Mouse (Mus musculus) cortical plate, adult 2 months (tissue): ENCODE data around the gene Barhl2.

ENCODE experiments used
- CTCF ChIP-seq: fragments of 200-500 bp; IDR thresholded peaks from 2 replicates; pipeline ENCODE4 v1.5.1; 2011; ENCODE audit warnings: mild to moderate bottlenecking, control low read depth, low read length; ENCODE audit not compliant: insufficient read depth; ENCODE audit errors: extremely low read depth
- POLR2A ChIP-seq: fragments of 200-500 bp; IDR thresholded peaks from 2 replicates; pipeline ENCODE4 v1.6.1; 2011; ENCODE audit warnings: mild to moderate bottlenecking, low read length, control low read depth; ENCODE audit not compliant: insufficient read depth; ENCODE audit errors: extremely low read depth

DNA sequence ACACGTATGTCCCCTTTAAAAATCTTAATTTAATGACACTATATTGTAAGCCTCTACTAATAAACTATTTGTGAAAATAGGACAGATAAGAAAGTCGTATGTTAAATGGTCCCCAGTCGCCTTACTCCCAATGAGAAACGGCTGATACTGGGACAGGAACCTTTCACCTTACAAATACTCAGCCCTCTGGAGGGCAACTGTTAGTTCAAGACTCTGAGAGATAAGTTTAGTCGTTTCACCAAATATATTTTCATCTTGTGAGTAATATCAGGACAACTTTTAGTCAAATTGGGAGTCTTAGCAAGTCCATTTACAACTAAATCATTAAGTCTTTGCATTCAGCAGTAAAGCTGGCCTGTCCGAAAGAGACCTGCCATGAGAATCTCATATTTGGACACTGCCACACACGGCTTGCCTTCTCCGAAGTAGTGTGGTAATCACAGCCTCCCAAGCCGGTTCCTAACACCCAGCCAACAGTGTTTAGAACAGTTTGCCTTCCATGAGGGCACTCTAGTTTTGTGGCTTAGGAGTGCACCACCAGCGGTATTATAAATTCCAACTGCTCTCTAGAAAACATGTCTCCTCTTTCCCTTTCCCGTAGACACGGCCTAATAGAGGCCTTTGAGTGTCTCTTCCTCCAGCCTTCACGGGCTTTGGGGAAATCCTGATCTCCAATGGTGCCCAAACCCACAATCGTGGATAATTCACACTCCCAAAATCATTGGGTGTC, 10.7 kb downstream of the Barhl2 start:
- TF ChIP-seq CTCF (no peak), POLR2A (no peak)
